Mouse (Mus musculus): ENCODE data around the gene Cutal. TPM values are rescaled to one million over a fixed set of nuclear protein-coding genes. Genes with fewer than 3 reads are reported as not detected.
A peak's percentile ranks its signal among the peaks of the same experiment; 100 is the strongest.

Cutal gene
- total and polyA plus RNA-seq, 2 experiments from 2014 or later = 0.72 TPM; not detected in 1

- H3K4me1 ChIP-seq (ENCODE audit: insufficient read depth, low read length) = peaks cover 5% of the 10 kb centered on the region; the same call in 1 of the 2 replicates
- H3K36me3 ChIP-seq (ENCODE audit: insufficient read depth, low read length) = no peaks in the 10 kb centered on the region
- H3K4me2 ChIP-seq (ENCODE audit: low read depth, low read length, poor library complexity, severe bottlenecking) = no peak overlapping the region
- no peaks in the 10 kb centered on the region for H3K27me3 ChIP-seq (ENCODE audit: insufficient read depth, low read length)
- H3K9ac ChIP-seq (replicated peaks; ENCODE audit: low read length, poor library complexity, severe bottlenecking) = no peak overlapping the region
- WGBS = 95% methylated on average over 7 of the region's 7 CpGs
- ATAC-seq (ENCODE audit: low FRiP score) (no peak), DNase-seq (ENCODE audit: low spot score) (no peak)
- no peak for TF ChIP-seq CTCF (IDR thresholded peaks at IDR 0.05)
- H3K27ac ChIP-seq (ENCODE audit: low read depth, low read length) = no peak overlapping the region
- H3K4me3 ChIP-seq (ENCODE audit: low read depth, low read length) = no peak overlapping the region
- no peaks in the 10 kb centered on the region for H3K9me3 ChIP-seq (ENCODE audit: low read length)
Measured at GRCm38 (mm10) chr2:34903191-34903590, 29.0 kb downstream of the Cutal start.

GRCm38 (mm10) chr2:34903652-34904405, 29.6 kb downstream of the Cutal start:
- Histone ChIP-seq H3K27ac (ENCODE audit: low read depth, low read length) (peak overlapping the region; percentile 73), H3K9ac (replicated peaks; ENCODE audit: low read length, poor library complexity, severe bottlenecking) (no peak overlapping the region), H3K27me3 (ENCODE audit: insufficient read depth, low read length) (no peaks in the 10 kb centered on the region), H3K4me2 (ENCODE audit: low read depth, low read length, poor library complexity, severe bottlenecking) (peak overlapping the region; percentile 64), H3K4me1 (ENCODE audit: insufficient read depth, low read length) (peaks cover 5% of the 10 kb centered on the region; the same call in 1 of the 2 replicates), H3K4me3 (ENCODE audit: low read depth, low read length) (peak overlapping the region; percentile 33; the same call in 1 of the 2 replicates), H3K36me3 (ENCODE audit: insufficient read depth, low read length) (no peaks in the 10 kb centered on the region), H3K9me3 (ENCODE audit: low read length) (no peaks in the 10 kb centered on the region)
- no peak for DNase-seq (ENCODE audit: low spot score)
- TF ChIP-seq CTCF (IDR thresholded peaks at IDR 0.05) = peak; percentile 28; the same call in 1 of the 2 replicates
- no peak for ATAC-seq (ENCODE audit: low FRiP score)
- WGBS = 73% methylated on average over 4 of the region's 4 CpGs

GRCm38 (mm10) chr2:34904849-34905542, 30.8 kb downstream of the Cutal start:
- 0 out of 2 replicates have a peak, but pooled peaks have one; percentile 18 for TF ChIP-seq CTCF (IDR thresholded peaks at IDR 0.05)
- no peaks in the 10 kb centered on the region for H3K36me3 ChIP-seq (ENCODE audit: insufficient read depth, low read length)
- ATAC-seq (ENCODE audit: low FRiP score) (peak; percentile 98), DNase-seq (ENCODE audit: low spot score) (peak; percentile 100)
- H3K9ac ChIP-seq (replicated peaks; ENCODE audit: low read length, poor library complexity, severe bottlenecking) = 0 out of 2 replicates have a peak overlapping the region, but pooled peaks have one; percentile 29
- H3K9me3 ChIP-seq (ENCODE audit: low read length) = no peaks in the 10 kb centered on the region
- WGBS = under 1% methylated on average over 34 of the region's 34 CpGs
- peaks cover 5% of the 10 kb centered on the region; the same call in 1 of the 2 replicates for H3K4me1 ChIP-seq (ENCODE audit: insufficient read depth, low read length)
- H3K4me2 ChIP-seq (ENCODE audit: low read depth, low read length, poor library complexity, severe bottlenecking) = peak overlapping the region; percentile 64
- peak overlapping the region; percentile 73 for H3K27ac ChIP-seq (ENCODE audit: low read depth, low read length)
- no peaks in the 10 kb centered on the region for H3K27me3 ChIP-seq (ENCODE audit: insufficient read depth, low read length)
- peak overlapping the region; percentile 33 for H3K4me3 ChIP-seq (ENCODE audit: low read depth, low read length)

- Histone ChIP-seq H3K9ac (replicated peaks; ENCODE audit: low read length, poor library complexity, severe bottlenecking) (no peak overlapping the region), H3K4me1 (ENCODE audit: insufficient read depth, low read length) (peaks cover 5% of the 10 kb centered on the region; the same call in 1 of the 2 replicates), H3K27ac (ENCODE audit: low read depth, low read length) (no peak overlapping the region), H3K4me2 (ENCODE audit: low read depth, low read length, poor library complexity, severe bottlenecking) (no peak overlapping the region), H3K4me3 (ENCODE audit: low read depth, low read length) (no peak overlapping the region), H3K27me3 (ENCODE audit: insufficient read depth, low read length) (no peaks in the 10 kb centered on the region), H3K36me3 (ENCODE audit: insufficient read depth, low read length) (no peaks in the 10 kb centered on the region), H3K9me3 (ENCODE audit: low read length) (no peaks in the 10 kb centered on the region)
- no peak for TF ChIP-seq CTCF (IDR thresholded peaks at IDR 0.05)
- no peak for DNase-seq (ENCODE audit: low spot score)
- ATAC-seq (ENCODE audit: low FRiP score) = no peak
- WGBS = 76% methylated on average over 6 of the region's 6 CpGs
Measured at GRCm38 (mm10) chr2:34906426-34906825, 32.2 kb downstream of the Cutal start.

GRCm38 (mm10) chr2:34906861-34907604, 32.8 kb downstream of the Cutal start:
- H3K9me3 ChIP-seq (ENCODE audit: low read length) = no peaks in the 10 kb centered on the region
- H3K27ac ChIP-seq (ENCODE audit: low read depth, low read length) = no peak overlapping the region
- H3K9ac ChIP-seq (replicated peaks; ENCODE audit: low read length, poor library complexity, severe bottlenecking) = no peak overlapping the region
- H3K4me1 ChIP-seq (ENCODE audit: insufficient read depth, low read length) = peaks cover 5% of the 10 kb centered on the region; the same call in 1 of the 2 replicates
- no peak overlapping the region for H3K4me2 ChIP-seq (ENCODE audit: low read depth, low read length, poor library complexity, severe bottlenecking)
- DNase-seq (ENCODE audit: low spot score) (no peak), ATAC-seq (ENCODE audit: low FRiP score) (no peak)
- H3K36me3 ChIP-seq (ENCODE audit: insufficient read depth, low read length) = no peaks in the 10 kb centered on the region
- no peak overlapping the region for H3K4me3 ChIP-seq (ENCODE audit: low read depth, low read length)
- TF ChIP-seq CTCF (IDR thresholded peaks at IDR 0.05) = 0 out of 2 replicates have a peak, but pooled peaks have one; percentile 5
- 47% methylated on average over 12 of the region's 12 CpGs for WGBS
- no peaks in the 10 kb centered on the region for H3K27me3 ChIP-seq (ENCODE audit: insufficient read depth, low read length)
